Mouse (Mus musculus): ENCODE data around the gene Clspn. TPM values are rescaled to one million over a fixed set of nuclear protein-coding genes. Genes with fewer than 3 reads are reported as not detected.
A peak's percentile ranks its signal among the peaks of the same experiment; 100 is the strongest.
"Not testable (repeated sequence)": the region's sequence is repeated elsewhere in the genome, so short reads cannot be mapped to it uniquely, and the experiment has no call there.

The Clspn gene
- 1 to 10 TPM; 2.1 to 2.5 TPM for total RNA-seq (2021)
- long read RNA-seq, experiment 1: 0 reads
- long read RNA-seq, experiment 2: 0 reads

GRCm38 (mm10) chr4:126556809-126557711 lies at the start of gene Clspn:
Gene Clspn, plus strand, starts transcription at chr4:126556935.
- intact Hi-C loops (cut with DNase I; ENCODE audit: low total_unique reads): loop anchor here (10.0 kb wide), 1 partner anchor 278 kb away; no protein-coding TSS in a partner anchor
- peak; percentile 90 for DNase-seq

GRCm38 (mm10) chr4:126508110-126508899 lies 48.4 kb upstream of the Clspn start:
- intact Hi-C loops (cut with DNase I; ENCODE audit: low total_unique reads): no loop called here
- DNase-seq: no peak

GRCm38 (mm10) chr4:126509072-126509471 lies 47.7 kb upstream of the Clspn start:
- intact Hi-C loops (cut with DNase I; ENCODE audit: low total_unique reads): no loop called here

GRCm38 (mm10) chr4:126511013-126511412 lies 45.7 kb upstream of the Clspn start:
- no peak for DNase-seq

More at GRCm38 (mm10) chr4:126509072-126509471, 47.7 kb upstream of the Clspn start:
- no peak for DNase-seq

GRCm38 (mm10) chr4:126512308-126513066 lies 44.2 kb upstream of the Clspn start:
- DNase-seq: no peak
- intact Hi-C loops (cut with DNase I; ENCODE audit: low total_unique reads): no loop called here

More at GRCm38 (mm10) chr4:126511013-126511412, 45.7 kb upstream of the Clspn start:
- intact Hi-C loops (cut with DNase I; ENCODE audit: low total_unique reads): no loop called here

GRCm38 (mm10) chr4:126526164-126526563 lies 30.6 kb upstream of the Clspn start:
- intact Hi-C loops (cut with DNase I; ENCODE audit: low total_unique reads): no loop called here
- no peak for DNase-seq

GRCm38 (mm10) chr4:126526828-126527227 lies 29.9 kb upstream of the Clspn start:
- no peak for DNase-seq
- intact Hi-C loops (cut with DNase I; ENCODE audit: low total_unique reads): no loop called here

- intact Hi-C loops (cut with DNase I; ENCODE audit: low total_unique reads): no loop called here
- DNase-seq: no peak
These were observed 24.4 kb upstream of the Clspn start for GRCm38 (mm10) chr4:126532292-126532691.

GRCm38 (mm10) chr4:126532827-126533728 lies 23.7 kb upstream of the Clspn start, which contains the start of gene Ago4:
Gene Ago4, minus strand, starts transcription at chr4:126533472.
- DNase-seq: peak; percentile 70
- intact Hi-C loops (cut with DNase I; ENCODE audit: low total_unique reads): no loop called here

- intact Hi-C loops (cut with DNase I; ENCODE audit: low total_unique reads): no loop called here
- no peak for DNase-seq
These were observed 23.0 kb upstream of the Clspn start for GRCm38 (mm10) chr4:126533729-126534070.

- intact Hi-C loops (cut with DNase I; ENCODE audit: low total_unique reads): not testable (repeated sequence)
These were observed 21.1 kb upstream of the Clspn start for GRCm38 (mm10) chr4:126535631-126536030.

GRCm38 (mm10) chr4:126536865-126537264 lies 19.9 kb upstream of the Clspn start:
- no peak for DNase-seq

More at GRCm38 (mm10) chr4:126535631-126536030, 21.1 kb upstream of the Clspn start:
- DNase-seq: not testable (repeated sequence)

GRCm38 (mm10) chr4:126540487-126541071 lies 16.2 kb upstream of the Clspn start:
- DNase-seq: no peak
- intact Hi-C loops (cut with DNase I; ENCODE audit: low total_unique reads): no loop called here

More at GRCm38 (mm10) chr4:126536865-126537264, 19.9 kb upstream of the Clspn start:
- intact Hi-C loops (cut with DNase I; ENCODE audit: low total_unique reads): no loop called here

- no peak for DNase-seq
- intact Hi-C loops (cut with DNase I; ENCODE audit: low total_unique reads): no loop called here
These were observed 13.9 kb upstream of the Clspn start for GRCm38 (mm10) chr4:126542838-126543237.

GRCm38 (mm10) chr4:126545016-126545415 lies 11.7 kb upstream of the Clspn start:
- intact Hi-C loops (cut with DNase I; ENCODE audit: low total_unique reads): no loop called here
- DNase-seq: no peak

GRCm38 (mm10) chr4:126545703-126546102 lies 11.0 kb upstream of the Clspn start:
- DNase-seq: no peak
- intact Hi-C loops (cut with DNase I; ENCODE audit: low total_unique reads): no loop called here

- intact Hi-C loops (cut with DNase I; ENCODE audit: low total_unique reads): no loop called here
These were observed 10.6 kb upstream of the Clspn start for GRCm38 (mm10) chr4:126546183-126546582.

GRCm38 (mm10) chr4:126552136-126552535 lies 4.6 kb upstream of the Clspn start:
- no peak for DNase-seq
- intact Hi-C loops (cut with DNase I; ENCODE audit: low total_unique reads): loop anchor here (10.0 kb wide), 1 partner anchor 283 kb away; no protein-coding TSS in a partner anchor

More at GRCm38 (mm10) chr4:126546183-126546582, 10.6 kb upstream of the Clspn start:
- DNase-seq: no peak

Data from gastrocnemius, postnatal 14 days (tissue).